Mouse (Mus musculus) CD4-positive, CD25-positive, alpha-beta regulatory T cell, adult 2 months (primary cell): ENCODE results near the gene Nlrp4e.
"Not testable (repeated sequence)": the region's sequence is repeated elsewhere in the genome, so short reads cannot be mapped to it uniquely, and the experiment has no call there.

Experiments used
- DNase-seq: peaks from one replicate; pipeline ENCODE4 v3.0.0-alpha.2; 2012; ENCODE audit warnings: low read depth, low spot score

Nlrp4e gene

DNA sequence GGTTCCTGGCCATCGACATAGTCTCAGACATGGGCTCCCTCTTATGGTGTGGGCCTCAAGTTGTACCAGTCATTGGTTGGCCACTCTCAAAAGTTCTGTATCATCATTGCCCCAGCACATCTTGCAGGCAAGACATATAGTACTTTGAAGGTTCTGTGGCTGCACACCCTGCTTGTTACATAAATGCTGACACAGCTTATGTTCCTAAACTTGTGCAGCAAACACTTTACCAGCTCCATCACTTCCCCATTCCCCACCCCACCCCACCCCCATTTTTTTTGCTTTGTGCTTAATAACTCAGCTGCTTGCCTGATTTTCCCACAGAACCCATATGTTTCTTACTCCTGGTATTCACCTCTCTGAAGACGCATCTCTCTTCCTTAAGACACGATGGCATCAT, at the start of gene Nlrp4e:
TSS of gene Nlrp4e (plus strand) at position 301 of the 400 bp plus-strand sequence.
- DNase-seq, result not testable (repeated sequence)

DNA sequence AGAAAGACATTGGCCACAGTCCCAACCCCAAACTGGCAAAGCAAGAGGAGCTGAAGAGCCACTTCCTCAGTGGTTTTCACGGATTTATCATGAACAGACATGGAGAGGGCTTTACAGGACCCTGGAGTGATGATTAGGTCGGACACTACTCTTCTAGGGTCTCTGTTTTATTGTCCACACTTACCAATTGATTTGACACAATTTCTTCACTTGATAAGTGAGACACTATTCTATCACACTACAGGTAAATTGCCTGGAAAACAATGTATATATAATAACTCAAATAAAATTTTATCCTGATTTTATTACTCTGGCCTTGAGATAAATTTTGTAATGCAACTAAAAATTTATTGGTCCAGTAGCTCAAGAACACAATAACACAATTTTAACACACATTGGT, 49.4 kb upstream of the Nlrp4e start, which contains the start of gene Vmn1r166:
TSS of gene Vmn1r166 (minus strand) at position 101 of the 400 bp plus-strand sequence.
- DNase-seq, result not testable (repeated sequence)

DNA sequence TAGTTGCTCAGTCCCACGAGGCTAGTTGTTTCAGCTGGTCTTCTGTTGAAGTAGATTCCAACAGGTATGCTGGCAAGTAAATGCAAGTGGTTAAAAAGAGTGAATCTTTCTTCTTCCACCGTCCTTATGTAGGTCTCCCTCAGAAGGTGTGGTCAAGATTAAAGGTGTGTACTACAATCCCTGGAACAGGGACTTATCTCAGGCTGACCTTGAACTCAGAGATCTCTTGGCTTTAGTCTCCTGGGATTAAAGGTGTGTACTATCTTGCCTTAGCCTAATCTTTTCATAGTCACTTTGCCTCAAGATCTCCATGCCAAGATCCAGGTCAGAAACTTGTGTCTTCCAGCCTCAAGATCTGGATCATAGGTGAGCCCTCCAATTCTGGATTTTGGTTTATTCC, 22.2 kb upstream of the Nlrp4e start, which contains the start of gene Gm6902:
TSS of gene Gm6902 (minus strand) at position 101 of the 400 bp plus-strand sequence.
- not testable (repeated sequence) for DNase-seq

DNA sequence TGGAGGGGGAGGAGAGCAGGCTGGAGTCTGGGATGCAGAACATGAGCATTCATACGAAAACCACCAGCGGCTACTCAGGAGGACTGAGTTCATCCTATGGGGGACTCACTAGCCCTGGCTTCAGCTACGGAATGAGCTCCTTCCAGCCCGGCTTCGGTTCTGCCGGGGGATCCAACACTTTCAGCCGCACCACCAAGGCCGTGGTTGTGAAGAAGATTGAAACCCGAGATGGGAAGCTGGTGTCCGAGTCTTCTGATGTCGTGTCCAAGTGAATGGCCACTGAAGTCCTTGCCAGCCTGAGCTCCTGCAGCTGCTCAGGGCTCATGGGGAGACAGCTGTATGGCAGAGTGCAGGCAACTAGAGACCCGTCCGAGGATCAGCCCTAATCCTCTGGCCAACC, 57.3 kb downstream of the Nlrp4e start:
- not testable (repeated sequence) for DNase-seq

- DNase-seq, result no peak
These were observed 84.6 kb downstream of the Nlrp4e start, which contains the start of gene Nlrp5 for GRCm38 (mm10) chr7:23385589-23385988. Gene Nlrp5, plus strand, starts transcription at chr7:23385889.
